Mouse (Mus musculus) midbrain, embryonic 14.5 days (tissue): ENCODE results near the gene Cdhr5. TPM values are rescaled to one million over a fixed set of nuclear protein-coding genes. Genes with fewer than 3 reads are reported as not detected.

Experiments
- ATAC-seq: fragments of 200-750 bp; cut with Nextera tagmentation; 2 replicates; pipeline ENCODE4 v1.8.0; 2017; ENCODE audit warnings: moderate number of reproducible peaks, moderate library complexity; ENCODE audit not compliant: low FRiP score, low TSS enrichment
- DNase-seq: peaks from one replicate; pipeline ENCODE4 v3.0.0-alpha.2; 2015
- H3K27ac ChIP-seq: fragments of 300-500 bp; sonication (generic); replicated peaks from 2 replicates; pipeline ENCODE4 v1.5.1; 2014; ENCODE audit warnings: mild to moderate bottlenecking, low read depth, low read length, moderate library complexity
- H3K27me3 ChIP-seq: fragments of 300-500 bp; sonication (generic); 2 replicates; pipeline ENCODE4 v1.6.1; 2014; ENCODE audit warnings: low read length, control low read depth, mixed read lengths; ENCODE audit not compliant: control insufficient read depth, insufficient read depth
- H3K36me3 ChIP-seq: fragments of 300-500 bp; sonication (generic); 2 replicates; pipeline ENCODE4 v1.6.1; 2014; ENCODE audit warnings: low read length, control low read depth; ENCODE audit not compliant: control insufficient read depth, insufficient read depth
- H3K4me1 ChIP-seq: fragments of 300-500 bp; sonication (generic); 2 replicates; pipeline ENCODE4 v1.6.1; 2014; ENCODE audit warnings: mild to moderate bottlenecking, antibody characterized with exemption, low read length, control low read depth; ENCODE audit not compliant: control insufficient read depth, insufficient read depth
- H3K4me2 ChIP-seq: fragments of 300-500 bp; sonication (generic); 2 replicates; pipeline ENCODE4 v1.6.1; 2014; ENCODE audit warnings: mild to moderate bottlenecking, low read length, moderate library complexity
- H3K4me3 ChIP-seq: fragments of 300-500 bp; sonication (generic); replicated peaks from 2 replicates; pipeline ENCODE4 v1.5.1; 2014; ENCODE audit warnings: low read depth, low read length
- H3K9ac ChIP-seq: fragments of 300-500 bp; sonication (generic); replicated peaks from 2 replicates; pipeline ENCODE4 v1.6.1; 2014; ENCODE audit warnings: mild to moderate bottlenecking, low read length, moderate library complexity
- H3K9me3 ChIP-seq: fragments of 300-500 bp; sonication (generic); 2 replicates; pipeline ENCODE4 v1.6.1; 2016; ENCODE audit warnings: low read length, control low read depth, mixed read lengths; ENCODE audit not compliant: control insufficient read depth
- WGBS: fragments of 180-500 bp; shearing (Covaris S2); extraction: QIAGEN DNeasy Blood & Tissue Kit; methylation state at CpG from one replicate; pipeline ENCODE4 v1.1.7; 2014; 5-methylcytosine and 5-hydroxymethylcytosine counted together
- microRNA counts: library from miRNA; unstranded; fragments of <30 nt; microRNA quantifications from one replicate; lab custom pipeline; 2016
- microRNA-seq: library from miRNA; unstranded; fragments of <30 nt; microRNA quantifications from one replicate; pipeline ENCODE4, GENCODE M21; 2016
- polyA plus RNA-seq: library from polyadenylated mRNA; unstranded; fragments of >200 nt; fragmentation: Nextera tagmentation; extraction: Ambion mirVana; gene quantifications from 2 replicates; pipeline ENCODE4 v1.2.1, GENCODE M21; 2014

Gene Cdhr5
- polyA plus RNA-seq, 1 experiment from 2014 or later: not detected

DNA sequence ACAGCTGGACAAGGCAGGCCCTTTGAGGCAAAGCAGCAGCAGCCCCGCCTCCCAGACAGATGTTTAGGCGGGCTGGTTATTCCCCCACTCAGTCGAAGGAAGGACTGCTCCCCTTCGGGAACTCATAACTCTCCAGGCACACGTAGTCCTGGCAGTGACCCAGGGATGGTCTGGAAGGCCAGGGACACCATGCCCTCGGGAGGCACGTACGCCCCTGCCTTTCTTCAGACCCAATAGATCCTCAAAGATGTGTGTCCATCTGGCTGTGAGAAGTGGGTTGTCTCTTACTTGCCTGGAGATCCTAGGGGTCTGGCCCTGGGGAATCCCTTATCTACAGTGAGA, 54.5 kb downstream of the Cdhr5 start:
- peak overlapping the region; percentile 33 for H3K4me3 ChIP-seq
- H3K27ac ChIP-seq: peak overlapping the region; percentile 78
- no peaks in the 10 kb centered on the region for H3K27me3 ChIP-seq
- no peak for DNase-seq
- no peaks in the 10 kb centered on the region for H3K9me3 ChIP-seq
- H3K4me2 ChIP-seq: peak overlapping the region; percentile 69
- peaks cover 15% of the 10 kb centered on the region for H3K4me1 ChIP-seq
- 0 out of 2 replicates have a peak, but pooled peaks cover 5% of the 10 kb centered on the region for H3K36me3 ChIP-seq
- 4% methylated on average over 8 of the region's 8 CpGs for WGBS
- no peak; the same call in 1 of the 2 replicates for ATAC-seq
- H3K9ac ChIP-seq: peak overlapping the region; percentile 48

DNA sequence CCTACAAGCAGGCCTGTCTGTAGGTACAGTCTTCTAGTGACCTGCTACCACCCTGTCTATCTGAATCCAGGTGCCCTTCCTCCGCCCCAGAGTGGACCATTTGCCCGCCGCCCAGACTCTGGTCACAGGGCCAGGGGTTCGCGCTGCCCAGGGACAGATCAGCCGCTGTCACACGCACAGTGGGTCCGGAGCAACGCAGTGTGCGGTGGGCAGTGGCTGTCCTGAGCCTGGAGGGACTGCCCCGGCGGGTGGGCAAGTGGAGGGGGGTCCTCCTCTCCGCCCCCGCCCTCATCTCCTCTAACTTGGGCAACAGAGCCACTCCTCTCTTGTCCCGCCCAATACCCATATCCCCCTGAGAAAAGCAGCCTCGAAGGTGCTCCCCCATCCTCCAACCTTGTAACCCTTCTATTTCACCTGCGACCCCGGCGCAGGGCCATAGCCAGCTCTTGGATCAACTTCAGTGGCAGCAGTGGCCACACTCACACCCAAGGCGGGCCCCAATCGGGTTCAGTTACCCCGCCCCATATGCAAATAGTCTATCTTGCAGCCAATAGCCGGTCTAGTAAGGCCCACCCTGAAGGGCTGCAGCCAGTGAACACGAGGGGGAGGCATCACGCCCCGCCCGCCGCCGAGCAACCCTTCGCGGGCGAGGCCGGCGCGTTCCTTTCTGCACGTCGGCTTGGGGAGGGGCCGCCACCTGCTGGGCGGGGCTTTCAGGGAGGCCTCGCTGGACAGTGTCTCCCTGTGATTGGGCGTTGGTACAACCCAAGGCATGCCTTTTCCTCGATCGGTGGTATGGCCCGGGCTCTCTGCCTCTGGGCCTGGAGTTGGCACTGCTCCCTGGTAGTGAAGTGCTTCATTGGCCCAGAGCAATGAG, 55.1 kb downstream of the Cdhr5 start:
- Histone ChIP-seq H3K27me3 (no peaks in the 10 kb centered on the region), H3K4me2 (peak overlapping the region; percentile 69), H3K4me3 (peak overlapping the region; percentile 33), H3K9ac (peak overlapping the region; percentile 48), H3K9me3 (no peaks in the 10 kb centered on the region), H3K36me3 (0 out of 2 replicates have a peak, but pooled peaks cover 5% of the 10 kb centered on the region), H3K27ac (peak overlapping the region; percentile 78), H3K4me1 (peaks cover 17% of the 10 kb centered on the region)
- 2% methylated on average over 44 of the region's 44 CpGs for WGBS
- DNase-seq (peak; percentile 98), ATAC-seq (peak; percentile 97)

DNA sequence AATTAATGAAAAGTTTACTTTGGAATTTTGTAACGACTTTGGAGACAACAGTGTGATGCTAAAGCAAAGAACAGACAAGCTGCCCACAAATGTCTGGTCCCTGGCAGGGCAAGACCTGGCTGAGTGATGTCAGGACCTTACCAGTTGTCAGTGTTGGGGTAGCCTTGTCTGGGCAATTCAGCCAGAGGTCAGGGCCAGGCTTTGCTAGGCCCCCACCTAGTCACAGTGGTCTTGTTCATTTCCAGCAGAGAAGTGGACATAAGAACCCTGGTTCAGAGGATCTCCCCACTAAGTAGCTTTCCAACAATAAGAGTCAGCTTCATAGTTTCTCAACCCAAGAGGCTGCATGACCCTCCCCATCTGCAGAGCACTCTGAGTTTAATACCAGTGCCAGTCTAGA, 56.2 kb downstream of the Cdhr5 start:
- H3K9me3 ChIP-seq: no peaks in the 10 kb centered on the region
- no peak for DNase-seq
- no peaks in the 10 kb centered on the region for H3K27me3 ChIP-seq
- H3K4me3 ChIP-seq: no peak overlapping the region
- no peak overlapping the region for H3K9ac ChIP-seq
- 84% methylated on average over 1 of the region's 1 CpGs for WGBS
- no peak overlapping the region for H3K4me2 ChIP-seq
- no peak for ATAC-seq
- H3K36me3 ChIP-seq: 0 out of 2 replicates have a peak, but pooled peaks cover 5% of the 10 kb centered on the region
- no peak overlapping the region for H3K27ac ChIP-seq
- peaks cover 21% of the 10 kb centered on the region for H3K4me1 ChIP-seq

DNA sequence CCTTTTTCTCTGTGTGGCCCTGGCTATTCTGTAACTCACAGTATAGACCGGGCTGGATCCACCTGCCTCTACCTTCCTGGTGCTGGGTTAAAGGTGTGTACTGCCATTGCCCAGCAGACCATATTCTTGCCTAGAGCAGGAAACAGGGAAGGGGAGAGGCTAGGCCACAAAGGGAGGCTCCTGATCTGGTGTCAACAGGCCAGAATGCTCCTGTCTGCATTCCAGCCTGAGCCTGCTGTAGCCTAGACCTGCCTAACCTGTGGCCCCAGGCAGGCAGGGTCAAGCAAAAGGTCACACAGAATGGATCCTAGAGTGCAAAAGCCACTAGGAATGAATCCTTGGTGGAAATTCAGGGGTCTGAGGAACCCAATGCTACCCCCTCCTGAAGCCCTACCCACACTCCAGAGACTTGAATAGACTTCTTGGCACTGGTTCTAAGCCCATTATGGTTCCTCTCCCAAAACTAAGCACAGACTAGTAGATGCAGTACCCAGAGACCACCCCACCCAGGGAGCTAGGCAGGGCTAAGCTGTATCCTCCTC, 57.0 kb downstream of the Cdhr5 start:
- DNase-seq (no peak), ATAC-seq (no peak)
- no peak overlapping the region for H3K4me3 ChIP-seq
- 0 out of 2 replicates have a peak, but pooled peaks cover 5% of the 10 kb centered on the region for H3K36me3 ChIP-seq
- peaks cover 27% of the 10 kb centered on the region for H3K4me1 ChIP-seq
- H3K4me2 ChIP-seq: no peak overlapping the region
- H3K9ac ChIP-seq: no peak overlapping the region
- H3K27ac ChIP-seq: no peak overlapping the region
- no peaks in the 10 kb centered on the region for H3K9me3 ChIP-seq
- no peaks in the 10 kb centered on the region for H3K27me3 ChIP-seq
- WGBS: 100% methylated on average over 1 of the region's 1 CpGs

MicroRNAs encoded within 50 kb of the gene (microRNA counts, 519-probe panel; counts per million panel counts)
- microRNA mmu-miR-210 (lab: Ali Mortazavi, UCI): 4,680 counts per million, percentile 38 among the panel's probes with 10 or more counts

Small RNAs within 50 kb of the gene (microRNA-seq; reads per million reads assigned to microRNA genes)
- 398 reads per million, percentile 70 among the genes with 10 or more reads in this experiment for gene Mir210

Other genes with a start within 250 kb of the Cdhr5 start
- gene Gm17387, start 247.7 kb downstream of the Cdhr5 start, polyA plus RNA-seq: not detected in 2 replicates
- 44.1 and 56.0 TPM in 2 replicates for gene B4galnt4, start 215.7 kb downstream of the Cdhr5 start, polyA plus RNA-seq
- gene Pkp3, start 198.6 kb downstream of the Cdhr5 start, polyA plus RNA-seq: not detected in 2 replicates
- gene Sigirr, start 176.2 kb downstream of the Cdhr5 start, polyA plus RNA-seq: 1.2 and 2.1 TPM in 2 replicates
- 0.14 and 0.18 TPM in 2 replicates for gene Ano9, start 159.0 kb downstream of the Cdhr5 start, polyA plus RNA-seq
- 69.4 and 77.6 TPM in 2 replicates for gene Ptdss2, start 154.4 kb downstream of the Cdhr5 start, polyA plus RNA-seq
- gene Rnh1, start 103.9 kb downstream of the Cdhr5 start, polyA plus RNA-seq: 39.3 and 39.7 TPM in 2 replicates
- gene Hras, start 82.8 kb downstream of the Cdhr5 start, polyA plus RNA-seq: 125 and 176 TPM in 2 replicates
- gene Lrrc56, start 82.6 kb downstream of the Cdhr5 start, polyA plus RNA-seq: 9.0 and 9.8 TPM in 2 replicates
- 0.88 and 1.1 TPM in 2 replicates for gene Lmntd2, start 62.7 kb downstream of the Cdhr5 start, polyA plus RNA-seq
- gene Rassf7, start 60.9 kb downstream of the Cdhr5 start, polyA plus RNA-seq: 25.9 and 27.2 TPM in 2 replicates
- 60.1 and 77.5 TPM in 2 replicates for gene Phrf1, start 48.0 kb downstream of the Cdhr5 start, polyA plus RNA-seq
- gene Irf7, start 10.3 kb downstream of the Cdhr5 start, polyA plus RNA-seq: 1.1 and 9.2 TPM in 2 replicates
- gene Sct, start 2.3 kb upstream of the Cdhr5 start, polyA plus RNA-seq: 0.49 and 1.3 TPM in 2 replicates
- gene Drd4, start 15.2 kb upstream of the Cdhr5 start, polyA plus RNA-seq: 0.53 and 0.54 TPM in 2 replicates
- 180 and 207 TPM in 2 replicates for gene Deaf1, start 50.9 kb upstream of the Cdhr5 start, polyA plus RNA-seq
- 38.6 and 48.9 TPM in 2 replicates for gene Tmem80, start 51.0 kb upstream of the Cdhr5 start, polyA plus RNA-seq
- 0.19 and 0.50 TPM in 2 replicates for gene Eps8l2, start 62.1 kb upstream of the Cdhr5 start, polyA plus RNA-seq
- gene Taldo1, start 115.4 kb upstream of the Cdhr5 start, polyA plus RNA-seq: 312 and 318 TPM in 2 replicates
- 48.3 and 49.3 TPM in 2 replicates for gene Gatd1, start 137.3 kb upstream of the Cdhr5 start, polyA plus RNA-seq
- gene Cend1, start 152.7 kb upstream of the Cdhr5 start, polyA plus RNA-seq: 25.7 and 79.2 TPM in 2 replicates
- gene Slc25a22, start 161.1 kb upstream of the Cdhr5 start, polyA plus RNA-seq: 82.9 and 84.3 TPM in 2 replicates
- gene Pidd1, start 167.2 kb upstream of the Cdhr5 start, polyA plus RNA-seq: 2.3 and 3.6 TPM in 2 replicates
- gene Rplp2, start 170.6 kb upstream of the Cdhr5 start, polyA plus RNA-seq: 772 and 804 TPM in 2 replicates
- 15.8 and 15.9 TPM in 2 replicates for gene Pnpla2, start 178.4 kb upstream of the Cdhr5 start, polyA plus RNA-seq
- 3.8 and 4.6 TPM in 2 replicates for gene Cracr2b, start 184.3 kb upstream of the Cdhr5 start, polyA plus RNA-seq
- gene Cd151, start 190.6 kb upstream of the Cdhr5 start, polyA plus RNA-seq: 43.8 and 44.1 TPM in 2 replicates
- 75.1 and 93.3 TPM in 2 replicates for gene Polr2l, start 198.3 kb upstream of the Cdhr5 start, polyA plus RNA-seq
- gene Tspan4, start 198.5 kb upstream of the Cdhr5 start, polyA plus RNA-seq: 35.2 and 36.4 TPM in 2 replicates